Comparison of ENCODE assay signal across 22 mouse cellular contexts in the genomic region with DNA sequence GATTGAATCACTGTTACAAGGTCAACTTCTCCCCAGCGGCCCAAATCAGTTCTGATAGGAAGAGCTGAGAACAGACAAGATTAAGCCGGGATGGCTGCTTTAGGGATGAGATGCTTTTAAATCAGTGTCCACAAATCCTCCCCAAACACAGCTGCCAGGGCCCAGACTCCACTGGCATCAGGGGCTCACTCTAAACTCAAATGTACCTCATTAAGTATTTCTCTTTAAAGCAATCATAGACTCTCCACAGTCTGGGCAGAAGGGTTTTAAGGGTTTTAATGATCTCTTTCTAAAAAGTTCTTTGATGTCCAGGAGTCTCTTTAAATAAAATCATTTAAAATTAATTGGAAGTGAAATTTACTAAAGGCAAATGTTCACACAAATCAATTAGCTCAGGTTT.
"Had no signal": no experiment of that assay in that cellular context is flagged by ENCODE, and none has a peak within 500 bp of the region (broad histone marks: within the 10 kb centered on the region; RNA-seq: fewer than 3 reads in every experiment).

No protein-coding gene starts in this region.

- H3K9ac ChIP-seq: kidney, embryonic 15.5 days; limb, embryonic 12.5 days; limb, embryonic 15.5 days; liver, embryonic 15.5 days; midbrain, embryonic 15.5 days; neural tube, embryonic 13.5 days had no signal

- H3K27me3 ChIP-seq: kidney, embryonic 15.5 days; limb, embryonic 12.5 days; limb, embryonic 15.5 days; liver, embryonic 15.5 days; midbrain, embryonic 15.5 days; neural tube, embryonic 13.5 days had no signal

- H3K9me3 ChIP-seq: kidney, embryonic 15.5 days; limb, embryonic 12.5 days; limb, embryonic 15.5 days; liver, embryonic 15.5 days; midbrain, embryonic 15.5 days; neural tube, embryonic 13.5 days had no signal

- H3K4me2 ChIP-seq: kidney, embryonic 15.5 days; limb, embryonic 12.5 days; limb, embryonic 15.5 days; liver, embryonic 11.5 days; liver, embryonic 15.5 days; midbrain, embryonic 15.5 days; neural tube, embryonic 13.5 days had no signal

- DNase-seq: kidney, adult 11 months; kidney, adult 8-10 months; kidney, postnatal 10 days; kidney, postnatal 36 days; left cerebral cortex, postnatal 4 days; lung, adult 18-20 months; right cerebral cortex, adult 18-20 months; right cerebral cortex, postnatal 14 days; right cerebral cortex, postnatal 4 days; thymus, adult 2 months; thymus, postnatal 14 days; thymus, postnatal 4 days had no signal

- H3K4me1 ChIP-seq: kidney, embryonic 15.5 days; limb, embryonic 12.5 days; limb, embryonic 15.5 days; liver, embryonic 15.5 days; midbrain, embryonic 15.5 days; neural tube, embryonic 13.5 days had no signal

- H3K27ac ChIP-seq: kidney, embryonic 15.5 days; limb, embryonic 12.5 days; limb, embryonic 15.5 days; liver, embryonic 15.5 days; macrophage; midbrain, embryonic 15.5 days; neural tube, embryonic 13.5 days; stomach, postnatal 0 days had no signal

- H3K4me3 ChIP-seq: kidney, embryonic 15.5 days; limb, embryonic 12.5 days; limb, embryonic 15.5 days; liver, embryonic 15.5 days; midbrain, embryonic 15.5 days; myocyte; neural tube, embryonic 13.5 days had no signal

- ATAC-seq: midbrain, embryonic 15.5 days had no signal

- H3K36me3 ChIP-seq: kidney, embryonic 15.5 days; limb, embryonic 12.5 days; limb, embryonic 15.5 days; liver, embryonic 15.5 days; midbrain, embryonic 15.5 days; neural tube, embryonic 13.5 days had no signal
